Mouse (Mus musculus) kidney, adult 2 months (tissue): ENCODE results near the gene Ptprg.

ENCODE experiments used
- CTCF ChIP-seq: fragments of 200-500 bp; conservative IDR thresholded peaks from 2 replicates; pipeline ENCODE4 v1.5.1; 2011; ENCODE audit warnings: low read depth, mild to moderate bottlenecking, control low read depth, low read length, moderate library complexity, mixed read lengths; ENCODE audit not compliant: insufficient read depth, insufficient read length
- POLR2A ChIP-seq: fragments of 200-500 bp; IDR thresholded peaks from one replicate; pipeline ENCODE4 v1.6.1; 2011; ENCODE audit warnings: low read depth, low read length, control low read depth

GRCm38 (mm10) chr14:12114016-12114415 lies 560.7 kb downstream of the Ptprg start:
- TF ChIP-seq CTCF, result no peak
- TF ChIP-seq POLR2A, result no peak
